Mouse (Mus musculus): ENCODE measurements around the gene Enox1.

The Enox1 gene

DNA sequence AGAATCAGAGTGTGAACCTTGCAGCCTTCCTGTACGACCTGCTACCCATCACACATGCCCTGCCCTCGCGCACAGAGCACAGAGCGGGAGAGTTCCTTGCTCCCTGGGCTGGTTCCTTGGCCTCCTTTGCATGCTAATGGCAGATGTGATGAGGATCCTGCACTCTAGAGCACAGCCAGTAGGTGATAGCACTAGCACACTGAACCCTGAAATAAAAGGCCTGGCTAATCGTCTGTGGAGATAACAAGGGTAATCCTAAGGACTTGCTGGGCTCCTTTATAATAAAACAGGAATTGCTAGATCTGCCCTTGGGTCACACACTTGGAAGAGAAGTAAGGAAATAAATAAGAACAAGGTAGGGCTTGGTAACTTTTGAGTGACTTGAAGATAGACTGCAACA lies 215.4 kb downstream of the Enox1 start:
- peak; percentile 2 for DNase-seq (ENCODE audit: low read depth, low spot score)

DNA sequence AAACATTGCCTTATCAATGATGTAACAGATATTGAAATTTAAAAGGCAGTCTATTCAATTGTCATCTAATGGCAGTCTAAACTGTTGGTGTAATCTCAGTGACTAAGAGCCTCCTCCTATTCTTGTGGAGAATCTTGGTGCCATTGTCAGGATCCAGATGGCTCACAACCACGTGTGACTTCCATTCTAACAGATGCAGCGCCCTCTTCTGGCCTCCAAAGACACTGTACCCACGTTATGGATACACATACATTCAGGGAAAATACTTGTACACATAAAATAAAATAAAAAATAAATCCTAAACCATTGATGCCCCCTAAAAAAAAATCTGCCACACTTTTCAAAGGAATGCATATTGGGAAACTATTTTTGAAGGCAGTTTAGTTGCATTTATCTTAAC lies 216.6 kb downstream of the Enox1 start:
- DNase-seq (ENCODE audit: low read depth, low spot score), result no peak

DNA sequence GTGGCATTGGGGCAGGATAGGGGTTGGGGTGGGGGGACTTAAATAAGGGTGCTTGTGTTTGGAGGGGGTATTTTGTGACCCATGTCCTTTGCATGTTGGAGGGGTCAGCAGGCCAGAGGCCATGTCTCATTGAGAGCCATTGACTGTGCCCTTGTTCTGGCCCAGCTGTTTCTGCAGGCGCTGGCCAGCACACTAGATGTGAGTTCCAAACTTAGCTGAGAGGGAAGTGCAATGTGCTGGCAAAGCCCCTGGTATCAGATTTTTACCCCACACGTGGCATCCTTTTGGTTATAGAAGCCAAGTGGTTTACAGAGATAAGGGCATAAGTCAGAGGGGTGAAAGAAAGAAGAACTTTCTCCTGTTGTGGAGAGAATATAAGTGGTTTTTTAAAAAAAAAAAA lies 218.5 kb downstream of the Enox1 start:
- no peak for DNase-seq (ENCODE audit: low read depth, low spot score)

DNA sequence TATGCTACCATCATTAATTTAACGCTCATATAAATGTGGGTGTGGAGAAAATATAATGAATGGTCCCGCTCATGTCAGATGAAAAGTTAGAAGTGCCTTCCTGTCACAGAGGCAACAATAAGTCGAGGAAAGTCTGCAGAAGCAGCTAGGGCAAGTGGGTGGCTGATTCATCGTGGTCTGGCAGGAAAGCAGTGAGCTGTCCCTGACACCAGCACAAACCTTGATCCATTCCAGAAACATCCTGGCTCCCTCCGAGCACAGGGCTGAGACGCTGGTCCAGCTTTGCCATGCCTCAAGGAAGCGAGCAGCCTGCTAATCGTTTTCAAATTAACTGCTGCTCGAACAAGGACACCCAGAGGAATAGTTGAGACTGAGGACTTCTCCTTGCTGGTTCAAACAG lies 219.1 kb downstream of the Enox1 start:
- DNase-seq (ENCODE audit: low read depth, low spot score), result no peak

DNA sequence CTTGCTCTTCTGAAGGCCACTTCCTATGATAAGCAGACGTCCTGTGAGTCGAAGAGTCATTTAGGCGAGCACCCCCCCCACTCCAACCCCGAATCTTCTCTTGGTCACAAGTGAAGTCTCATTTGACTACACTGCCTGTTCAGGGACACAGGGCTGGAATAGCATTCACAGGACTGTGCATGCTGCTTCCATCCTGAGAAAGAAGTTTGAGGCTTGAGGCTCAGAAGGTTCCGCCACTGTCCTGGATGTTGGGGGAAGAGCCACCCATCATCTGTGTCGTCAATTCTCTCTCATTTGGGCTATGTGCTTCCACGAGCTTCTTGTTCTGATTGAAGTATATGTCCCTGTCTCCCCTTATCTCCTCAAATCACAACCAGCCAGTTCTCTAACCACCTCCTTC lies 220.2 kb downstream of the Enox1 start:
- no peak for DNase-seq (ENCODE audit: low read depth, low spot score)

DNA sequence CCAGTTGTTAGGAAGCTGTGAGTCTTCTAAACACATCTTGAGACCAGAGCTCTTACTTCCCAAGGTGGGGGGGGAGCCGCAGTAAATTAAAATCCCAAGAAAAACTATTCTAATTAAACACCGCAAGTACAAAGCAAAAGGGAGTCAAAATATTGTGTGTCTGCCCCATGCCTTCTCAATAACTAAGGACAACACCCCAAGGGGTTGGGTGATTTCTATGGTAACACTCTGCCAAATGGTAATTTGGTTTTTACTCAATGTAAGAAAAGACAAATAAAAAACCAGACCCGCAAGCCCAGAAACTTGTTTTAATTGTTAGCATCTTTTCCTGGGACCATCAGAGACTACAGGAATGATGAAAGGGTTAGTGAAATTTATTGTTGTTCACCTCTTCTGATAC lies 220.9 kb downstream of the Enox1 start:
- DNase-seq (ENCODE audit: low read depth, low spot score), result no peak

DNA sequence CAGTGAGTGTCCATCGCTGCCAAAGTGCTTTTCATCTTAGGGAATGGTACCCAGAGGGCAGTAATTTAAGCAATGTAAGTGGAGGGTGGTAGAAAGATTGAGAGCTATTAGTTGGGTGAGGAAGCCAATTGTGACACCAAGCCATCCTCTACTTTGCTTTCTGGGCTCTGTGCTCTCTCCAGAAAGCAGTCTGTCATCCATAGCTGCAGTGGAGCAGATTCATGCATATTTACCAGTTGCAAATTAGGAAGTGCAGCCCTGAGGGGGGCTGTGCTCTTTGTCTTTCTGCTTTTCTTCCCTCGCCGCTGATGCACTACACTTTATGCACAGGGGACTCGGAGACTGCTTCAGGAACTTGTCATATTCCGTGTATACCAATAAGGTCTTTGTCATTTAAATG lies 221.3 kb downstream of the Enox1 start:
- DNase-seq (ENCODE audit: low read depth, low spot score), result no peak

DNA sequence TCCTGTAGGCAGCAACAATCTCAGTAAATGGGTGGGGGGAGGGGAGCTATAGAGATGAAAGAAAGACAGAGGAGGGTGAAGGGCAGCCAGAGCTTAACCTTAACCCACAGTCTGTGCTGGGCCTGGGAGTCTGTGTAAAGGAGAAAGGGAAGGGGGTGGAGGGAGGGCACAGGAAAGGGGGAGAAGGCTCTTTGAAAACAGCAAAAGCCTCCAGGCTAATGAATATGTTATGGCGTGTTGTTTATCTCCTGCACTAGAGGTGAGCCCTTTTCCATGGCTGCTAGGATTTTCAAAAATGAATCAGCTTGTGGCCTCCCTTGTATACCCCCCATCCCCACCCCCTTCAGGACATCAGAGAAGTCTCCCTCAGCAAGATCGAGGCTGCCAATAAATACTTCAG lies 225.0 kb downstream of the Enox1 start:
- no peak for DNase-seq (ENCODE audit: low read depth, low spot score)

DNA sequence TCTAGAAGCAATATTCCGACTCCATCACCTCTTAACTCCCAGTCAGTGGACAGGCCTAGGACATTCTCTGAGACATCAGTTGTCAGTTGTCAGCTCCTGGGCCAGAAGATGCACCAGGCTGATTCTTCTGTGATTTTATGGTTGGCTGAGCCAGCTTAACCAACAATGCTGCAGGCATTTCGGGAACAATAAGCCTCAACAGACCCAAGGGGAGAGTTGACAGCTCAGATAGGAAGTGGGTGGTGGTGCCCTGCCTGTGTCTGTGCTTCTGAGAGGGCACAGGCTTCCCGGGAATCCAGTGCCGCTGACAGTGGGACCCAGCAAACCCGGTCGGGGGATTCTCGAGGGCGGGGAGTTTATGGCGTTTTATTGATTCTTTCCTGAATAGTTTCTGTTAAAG lies 229.1 kb downstream of the Enox1 start:
- no peak for DNase-seq (ENCODE audit: low read depth, low spot score)

DNA sequence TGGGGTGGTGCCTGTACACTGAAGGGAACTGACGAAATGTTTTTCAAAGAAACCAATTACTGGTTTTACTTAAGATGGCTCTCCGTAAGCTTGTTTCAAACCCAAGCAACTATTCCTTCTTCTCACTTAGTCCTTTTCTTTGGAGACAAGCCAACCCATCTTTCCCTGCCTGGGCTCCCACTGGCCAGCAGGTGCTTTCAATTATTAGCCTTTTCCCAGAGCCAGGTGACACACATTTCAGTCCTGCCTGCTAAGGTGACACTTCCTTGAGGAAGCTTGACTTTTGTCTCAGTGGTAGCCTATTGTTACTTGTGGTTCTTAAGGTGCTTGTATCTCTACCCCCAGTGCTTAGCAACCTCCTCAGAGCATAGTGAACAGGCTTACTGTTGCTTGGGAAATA lies 231.3 kb downstream of the Enox1 start:
- DNase-seq (ENCODE audit: low read depth, low spot score), result no peak

DNA sequence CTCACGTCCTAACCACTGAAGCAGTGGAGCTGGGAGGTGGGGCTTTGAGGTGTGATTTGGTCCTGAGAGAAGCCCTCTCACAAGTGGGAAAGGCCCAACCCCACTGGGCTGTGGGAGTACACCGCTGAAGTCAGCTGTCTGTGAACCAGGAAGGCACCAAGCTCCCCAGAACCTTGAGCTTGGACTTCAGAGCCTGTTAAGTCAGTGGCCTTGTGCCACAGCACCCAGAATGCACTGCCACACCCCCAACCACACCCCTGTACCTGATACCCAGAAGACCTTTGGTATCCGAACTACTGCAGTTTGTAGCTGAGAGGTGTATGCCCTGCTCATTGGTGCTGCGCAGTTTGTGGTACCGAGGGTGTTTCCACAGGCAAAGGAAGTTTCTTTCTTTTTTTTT lies 232.7 kb downstream of the Enox1 start:
- no peak for DNase-seq (ENCODE audit: low read depth, low spot score)

DNA sequence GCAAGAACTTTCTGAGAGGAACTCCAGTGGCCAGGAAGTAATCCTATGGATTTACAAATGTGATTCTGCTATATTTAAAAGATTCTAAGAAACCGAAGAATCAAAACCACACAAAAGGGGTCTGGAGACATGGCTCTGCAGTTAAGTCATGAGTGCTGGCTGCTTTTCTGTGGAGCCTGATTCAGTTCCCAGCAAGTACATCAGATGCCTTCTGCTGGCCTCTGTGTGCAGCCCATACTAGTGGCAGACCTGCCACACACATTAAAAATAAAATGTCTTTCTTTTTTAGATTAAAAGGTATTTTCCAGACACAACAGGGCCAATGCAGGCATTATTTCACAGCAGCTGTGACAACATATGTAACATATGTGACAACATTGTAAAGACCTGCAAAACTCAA lies 235.9 kb downstream of the Enox1 start:
- DNase-seq (ENCODE audit: low read depth, low spot score), result no peak

DNA sequence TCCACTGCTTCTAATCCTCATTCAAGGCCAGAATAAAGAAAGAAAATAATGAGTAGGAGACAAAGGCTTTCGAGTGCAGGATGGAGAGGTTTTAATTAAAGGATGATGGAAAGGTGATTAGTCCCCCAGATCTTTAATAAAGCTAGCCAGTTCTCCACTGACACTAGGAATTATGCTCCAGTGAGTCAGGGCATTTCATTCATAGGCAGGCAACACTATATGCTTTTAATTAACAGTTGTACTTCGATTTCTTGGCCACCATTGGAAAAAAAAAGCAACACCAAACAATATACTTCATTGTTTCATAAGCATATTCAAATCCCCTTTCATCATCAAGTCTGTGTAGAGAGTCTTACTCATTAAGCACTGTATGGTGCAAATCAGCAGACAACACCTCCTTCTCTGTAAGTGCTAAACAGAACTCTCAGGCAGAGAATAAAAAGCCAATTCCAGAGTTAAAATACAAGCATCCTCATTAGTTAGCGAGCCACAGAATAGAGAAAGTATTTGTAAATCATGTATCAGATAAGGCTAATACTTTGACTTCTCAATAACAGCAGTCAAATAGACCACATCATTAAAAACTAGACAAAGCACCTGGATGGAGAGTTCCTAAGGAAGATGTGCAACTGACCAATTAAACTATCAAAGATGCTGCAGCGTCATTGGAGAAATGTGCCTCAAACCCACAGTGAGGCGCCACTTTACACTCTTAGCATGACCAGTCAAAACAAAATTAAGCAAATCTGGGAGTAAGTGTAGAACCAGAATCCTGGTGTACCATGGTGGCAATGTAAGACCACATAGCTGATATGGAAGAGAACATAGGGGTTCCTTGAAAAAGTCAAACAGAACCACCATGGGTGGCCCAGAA lies 249.9 kb downstream of the Enox1 start:
- no peak for DNase-seq (ENCODE audit: low read depth, low spot score)

DNA sequence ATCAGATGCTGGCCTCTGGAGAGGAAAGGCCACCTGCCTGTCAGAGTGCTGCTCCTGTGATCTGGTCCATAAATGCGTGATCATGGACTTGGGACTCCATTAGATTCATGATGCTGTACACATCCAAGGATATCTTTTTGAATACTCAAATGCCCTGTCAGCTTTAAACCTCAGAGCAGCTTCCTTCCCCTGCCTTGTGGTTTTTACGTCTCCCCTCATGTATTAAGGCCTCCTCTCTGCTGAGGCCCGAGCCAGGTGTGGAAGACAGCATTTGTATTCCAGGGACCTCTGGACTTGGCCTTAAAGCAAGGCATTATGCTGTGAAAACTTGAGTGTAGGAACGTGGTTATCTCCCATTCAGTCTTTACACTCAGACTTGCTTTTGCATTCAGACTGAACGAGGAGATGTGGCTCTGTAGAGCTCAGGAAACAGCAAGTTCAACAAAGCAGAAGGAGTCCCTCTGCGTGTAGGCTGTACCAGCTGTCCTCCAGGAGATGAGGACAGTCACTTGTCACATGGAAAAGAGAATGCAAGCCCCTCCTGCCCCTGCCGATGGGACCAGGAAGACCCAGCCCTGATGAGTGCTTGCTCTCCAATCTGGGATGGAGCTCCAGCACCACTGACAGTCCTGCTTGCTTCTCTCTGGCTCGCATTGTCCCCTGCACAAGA lies 252.8 kb downstream of the Enox1 start:
- no peak for DNase-seq (ENCODE audit: low read depth, low spot score)

DNA sequence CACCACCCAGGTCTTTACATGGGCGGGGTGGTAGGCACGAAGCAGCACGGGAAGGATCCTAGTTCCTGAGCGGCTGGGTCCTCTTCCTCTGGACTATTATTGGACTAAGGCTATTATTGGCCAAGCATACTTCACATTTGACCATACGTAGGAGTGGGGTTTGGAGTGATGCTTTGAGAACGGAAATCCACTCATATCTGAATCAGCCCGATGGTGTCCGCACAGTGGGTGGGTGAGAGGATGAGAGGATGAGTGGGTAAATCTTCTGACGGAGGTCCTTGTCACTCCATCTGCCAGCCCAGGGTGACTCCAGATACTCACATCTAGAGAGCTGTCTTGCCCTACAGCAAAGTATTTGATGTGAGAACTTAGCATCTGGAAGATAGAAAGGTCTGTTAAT lies 253.8 kb downstream of the Enox1 start:
- DNase-seq (ENCODE audit: low read depth, low spot score), result no peak

DNA sequence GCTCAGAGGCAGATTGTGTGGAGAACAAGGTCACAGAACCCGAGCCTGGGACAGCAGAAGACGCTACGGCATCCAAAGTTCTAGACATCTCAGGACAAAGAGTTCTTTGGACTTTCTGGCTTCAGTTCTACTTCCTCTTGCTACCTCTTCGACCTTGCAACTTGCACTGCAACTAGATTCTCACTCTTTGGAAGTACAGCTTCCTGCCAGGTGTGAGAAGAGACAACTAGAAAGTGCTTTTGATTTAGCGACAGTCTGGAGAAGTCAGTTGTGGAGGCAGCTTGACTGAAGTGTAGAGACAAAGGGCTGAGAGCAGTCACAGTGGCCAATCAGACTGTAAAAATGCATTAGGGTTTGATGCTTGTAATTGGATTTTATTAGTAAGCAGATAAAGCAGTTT lies 256.5 kb downstream of the Enox1 start:
- no peak for DNase-seq (ENCODE audit: low read depth, low spot score)

DNA sequence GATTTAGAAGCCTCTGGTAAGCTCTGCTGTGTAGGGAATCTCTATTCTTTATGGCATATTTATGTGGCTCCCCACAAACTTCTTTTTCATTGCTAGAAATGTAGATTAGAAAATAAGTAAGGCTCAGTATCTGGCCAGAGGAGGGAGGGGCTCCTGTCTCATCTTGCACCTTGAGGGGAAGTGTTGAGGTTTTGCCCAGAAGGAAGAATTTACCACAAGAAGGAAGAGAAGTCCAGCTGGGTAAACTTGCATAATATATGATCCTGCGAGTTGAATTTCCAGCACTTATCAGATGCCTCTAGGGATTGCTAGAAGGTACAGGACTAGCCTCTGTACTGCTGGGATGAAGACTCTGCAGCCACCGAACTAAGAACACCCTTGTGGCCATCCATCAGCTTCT lies 259.8 kb downstream of the Enox1 start:
- no peak for DNase-seq (ENCODE audit: low read depth, low spot score)

DNA sequence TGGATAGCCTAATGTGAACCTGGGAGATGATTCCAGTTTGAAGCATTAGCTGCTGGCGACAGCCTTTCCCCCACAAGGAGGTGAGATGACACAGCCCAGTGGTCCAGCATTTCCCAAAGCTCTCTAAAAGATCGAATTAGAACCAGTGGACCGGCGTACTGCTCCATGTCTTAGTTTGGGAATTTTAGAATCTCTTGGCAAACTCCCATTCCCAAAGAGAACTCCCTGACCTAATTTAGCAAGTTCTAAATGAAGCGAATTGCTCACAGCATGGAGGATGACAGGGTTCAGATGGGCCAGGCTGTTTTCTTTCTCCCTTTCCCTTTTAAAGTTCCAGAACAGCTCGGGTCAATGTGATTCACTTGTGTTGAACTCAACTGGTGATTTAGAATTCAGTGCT lies 264.5 kb downstream of the Enox1 start:
- DNase-seq (ENCODE audit: low read depth, low spot score), result no peak

DNA sequence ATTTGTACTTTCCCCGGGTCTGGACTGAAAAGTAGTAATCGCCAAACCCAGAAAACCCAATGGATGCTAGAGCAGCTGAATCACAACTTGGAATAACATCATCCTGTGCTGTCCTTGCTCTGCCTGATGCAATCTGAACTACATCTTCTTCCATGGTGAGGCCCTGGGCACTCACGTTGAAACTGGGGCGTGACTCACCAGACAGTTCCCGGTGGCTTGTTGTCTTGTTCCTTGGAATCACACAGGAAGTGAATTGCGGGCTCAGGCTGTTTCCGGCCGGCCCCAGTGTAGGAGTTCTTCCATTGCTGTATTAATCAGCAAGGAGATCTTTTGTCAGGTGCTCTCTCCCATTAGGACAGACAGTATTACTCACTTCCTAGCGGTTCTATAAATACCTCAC lies 266.6 kb downstream of the Enox1 start:
- DNase-seq (ENCODE audit: low read depth, low spot score), result no peak

DNA sequence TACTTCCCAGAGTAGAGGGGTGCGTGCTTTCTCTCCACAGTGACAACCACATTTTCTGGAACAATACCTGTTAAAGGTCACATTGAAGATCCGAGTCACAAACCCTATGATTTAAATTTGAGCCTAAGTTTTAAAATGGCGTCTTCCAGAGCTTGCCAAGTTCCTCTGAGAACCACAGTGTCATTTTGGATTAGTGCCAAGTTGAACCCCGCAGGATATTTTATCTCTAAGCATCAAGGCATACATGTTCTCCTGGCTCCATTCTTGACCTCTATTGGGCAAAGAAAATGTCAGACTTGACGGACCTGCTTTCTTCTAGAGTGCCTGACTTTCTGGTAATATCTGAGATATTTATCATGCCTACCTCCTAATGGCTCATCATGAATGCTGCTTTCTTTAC lies 282.9 kb downstream of the Enox1 start:
- DNase-seq (ENCODE audit: low read depth, low spot score), result no peak

DNA sequence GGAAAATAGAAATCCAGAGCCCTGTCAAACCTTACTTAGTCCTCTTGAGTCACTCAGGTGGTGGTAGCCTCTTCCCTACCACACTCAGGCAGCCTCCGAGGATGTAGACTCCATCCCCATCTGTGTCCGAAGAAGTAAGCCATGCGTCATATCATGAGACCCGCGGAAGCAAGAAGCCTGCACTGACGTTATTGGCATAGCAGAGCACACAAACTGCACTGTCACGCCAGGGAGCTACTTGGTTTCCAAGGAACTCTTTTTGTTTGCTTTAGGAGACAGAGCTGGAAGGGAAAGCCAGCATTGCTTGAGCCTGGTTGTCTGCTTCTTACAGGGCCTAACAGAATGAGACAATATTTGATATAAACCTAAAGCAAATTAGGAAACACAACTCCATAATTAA lies 284.2 kb downstream of the Enox1 start:
- no peak for DNase-seq (ENCODE audit: low read depth, low spot score)

DNA sequence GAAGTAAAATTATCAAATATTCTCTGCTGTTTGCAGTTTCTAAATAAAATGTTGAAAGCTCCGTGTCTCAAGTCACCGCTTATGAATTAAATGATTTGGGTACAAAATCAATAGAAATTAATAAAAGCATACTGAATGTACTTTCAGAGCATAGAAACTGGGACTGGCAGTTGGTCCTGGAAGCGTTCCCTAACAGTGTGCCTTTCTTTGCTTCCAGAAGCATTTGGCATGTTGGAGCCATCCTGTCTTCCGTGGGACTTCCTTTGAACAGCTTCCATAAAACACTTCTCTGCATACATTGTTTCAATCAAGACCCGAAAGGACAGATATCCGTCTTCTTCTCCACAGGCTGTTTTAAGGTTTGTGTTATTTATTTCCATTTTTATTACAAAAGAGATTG lies 285.0 kb downstream of the Enox1 start:
- DNase-seq (ENCODE audit: low read depth, low spot score), result no peak

DNA sequence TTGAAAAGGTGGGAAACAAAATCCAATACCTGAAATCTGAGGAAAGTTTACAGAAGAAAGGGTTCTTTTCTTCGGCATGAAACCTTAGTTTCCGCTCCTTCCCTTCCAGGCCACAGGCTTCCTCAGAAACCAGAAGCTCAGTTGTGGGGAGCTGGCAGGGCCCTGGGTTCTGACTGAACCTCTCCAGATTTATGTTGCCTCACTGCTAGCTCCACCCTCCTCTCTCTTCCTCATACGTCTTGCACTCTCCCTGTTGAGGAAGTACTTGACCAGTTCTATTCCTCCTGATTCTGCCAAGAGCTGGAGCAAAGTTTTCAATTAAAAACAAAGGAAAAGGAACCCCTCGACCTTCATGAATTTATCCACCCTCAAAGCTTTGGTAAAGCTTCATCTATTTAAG lies 291.4 kb downstream of the Enox1 start:
- no peak for DNase-seq (ENCODE audit: low read depth, low spot score)
